Mouse (Mus musculus) brain, embryonic 18.5 days (tissue): Measurements from ENCODE around the gene Svep1.

Experiments used
- DNase-seq: peaks from one replicate; pipeline ENCODE4 v3.0.0-alpha.2; 2012; ENCODE audit warnings: low read depth, low spot score

Gene Svep1

DNA sequence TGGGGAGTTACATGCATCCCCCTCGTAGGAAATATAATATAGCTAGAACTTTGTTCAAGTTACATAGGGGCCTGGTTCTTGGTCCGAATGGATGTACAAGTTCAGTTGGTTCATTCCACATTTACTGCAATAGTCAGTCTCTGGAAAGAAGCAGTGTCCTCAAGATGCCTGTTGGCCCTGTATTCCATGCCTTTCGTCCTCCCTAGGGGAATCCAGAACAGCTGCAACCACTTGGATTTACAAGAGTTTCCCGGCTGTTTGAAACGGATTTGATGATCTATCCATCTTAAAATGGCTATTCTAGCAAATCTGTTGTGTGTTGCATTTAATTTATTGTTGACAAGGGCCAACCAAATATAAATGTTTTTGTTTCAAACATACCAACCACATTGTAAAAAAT lies 36.2 kb downstream of the Svep1 start:
- no peak for DNase-seq

DNA sequence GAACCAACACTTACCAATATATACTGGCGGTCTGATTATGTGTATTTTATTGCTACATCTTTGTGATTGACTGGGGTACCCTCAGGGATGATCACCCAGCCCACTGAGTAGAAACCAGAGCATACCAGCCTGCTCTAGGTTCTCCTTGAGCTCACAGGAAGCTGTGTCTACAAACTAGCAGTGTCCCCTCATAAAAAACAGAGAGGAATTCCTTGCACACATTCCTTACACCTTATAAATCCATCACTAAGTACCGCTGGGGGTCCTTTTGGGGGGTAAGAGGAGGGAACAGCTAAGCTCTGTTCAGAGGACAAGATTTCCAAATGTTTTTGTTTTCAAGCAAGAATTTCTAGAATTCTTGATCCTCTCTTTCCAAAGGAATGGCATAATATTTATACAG lies 36.7 kb downstream of the Svep1 start:
- DNase-seq, result no peak

GRCm38 (mm10) chr4:58168366-58168765 lies 38.3 kb downstream of the Svep1 start:
- DNase-seq, result no peak

DNA sequence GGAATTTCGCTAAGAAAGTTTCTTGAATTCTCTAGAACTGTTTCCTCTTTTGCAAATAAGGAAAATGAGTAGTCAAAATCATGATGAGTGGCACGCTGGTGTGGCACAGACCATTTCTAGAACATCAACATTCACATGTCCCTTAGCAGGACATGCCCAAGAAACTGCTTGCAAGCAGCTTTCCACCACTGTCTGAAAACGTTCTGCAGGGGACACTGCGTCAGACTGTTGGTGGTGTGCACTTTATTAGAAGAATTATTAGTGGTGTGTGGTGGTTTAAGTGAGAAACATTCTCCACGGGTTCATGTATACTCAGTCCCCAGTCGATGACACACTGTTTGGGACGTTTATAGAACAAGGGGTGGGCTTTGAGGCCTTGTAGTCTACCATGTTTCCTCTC lies 40.9 kb downstream of the Svep1 start:
- DNase-seq, result no peak

GRCm38 (mm10) chr4:58161901-58162300 lies 44.8 kb downstream of the Svep1 start:
- no peak for DNase-seq

DNA sequence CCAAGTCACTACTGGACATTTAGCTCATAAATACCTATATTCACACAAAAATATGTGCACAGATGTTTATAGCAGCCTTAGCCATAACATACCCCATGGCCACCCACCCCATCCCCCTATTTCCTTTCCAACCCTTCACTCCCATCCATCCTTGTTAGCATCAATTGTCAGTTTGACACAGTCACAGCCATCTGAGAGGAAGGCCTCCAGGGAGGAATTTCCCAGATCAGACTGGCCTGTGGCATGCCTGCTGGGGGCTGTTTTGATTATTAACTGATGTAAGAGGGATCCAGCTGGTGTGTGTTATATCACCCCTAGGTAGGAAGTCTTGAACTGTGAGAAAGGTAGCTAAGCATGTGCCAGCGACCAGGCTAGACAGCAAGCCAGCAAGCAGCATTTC lies 47.1 kb downstream of the Svep1 start:
- DNase-seq, result no peak

GRCm38 (mm10) chr4:58150301-58150700 lies 56.4 kb downstream of the Svep1 start:
- DNase-seq, result no peak

DNA sequence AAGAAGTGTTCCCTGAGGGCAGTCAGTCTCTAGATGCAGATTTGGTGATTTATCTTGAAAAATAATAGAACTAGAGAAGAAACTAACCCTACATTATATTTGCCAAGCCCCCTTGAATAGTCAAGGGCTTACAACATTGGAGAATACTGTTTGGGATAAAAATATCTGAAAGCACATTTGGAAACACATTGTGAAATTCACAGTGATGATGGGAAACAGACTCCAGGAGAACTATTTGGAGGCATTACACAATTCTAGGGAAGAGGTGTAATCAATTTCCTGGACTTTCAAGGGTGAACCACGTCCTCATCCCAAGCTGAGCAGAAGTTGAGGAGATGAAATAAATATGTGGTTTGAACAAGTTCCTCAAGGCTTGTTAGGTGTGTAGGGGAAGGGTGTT lies 57.5 kb downstream of the Svep1 start:
- DNase-seq, result no peak

- DNase-seq, result no peak
These were observed 58.1 kb downstream of the Svep1 start for GRCm38 (mm10) chr4:58148547-58148946.

DNA sequence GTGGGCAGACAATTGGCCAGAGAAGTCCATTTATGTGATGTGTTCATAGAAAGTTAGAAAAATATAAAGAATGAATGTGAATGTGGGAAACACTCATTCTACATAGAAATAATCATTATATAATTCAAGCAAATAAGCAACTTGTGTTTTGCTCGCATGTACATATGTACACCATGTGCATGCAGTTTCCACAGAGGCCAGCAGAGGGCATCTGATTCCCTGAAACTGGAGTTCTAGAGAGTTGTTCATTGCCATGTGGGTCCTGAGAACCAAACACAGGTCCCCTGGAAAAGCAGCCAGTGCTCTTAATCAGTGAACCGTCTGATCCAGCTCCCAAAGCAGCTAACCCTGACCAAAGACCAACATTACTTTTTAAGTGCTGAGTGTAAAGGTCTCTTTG lies 60.0 kb downstream of the Svep1 start:
- DNase-seq, result no peak

GRCm38 (mm10) chr4:58139764-58140556 lies 66.7 kb downstream of the Svep1 start:
- DNase-seq, result no peak

DNA sequence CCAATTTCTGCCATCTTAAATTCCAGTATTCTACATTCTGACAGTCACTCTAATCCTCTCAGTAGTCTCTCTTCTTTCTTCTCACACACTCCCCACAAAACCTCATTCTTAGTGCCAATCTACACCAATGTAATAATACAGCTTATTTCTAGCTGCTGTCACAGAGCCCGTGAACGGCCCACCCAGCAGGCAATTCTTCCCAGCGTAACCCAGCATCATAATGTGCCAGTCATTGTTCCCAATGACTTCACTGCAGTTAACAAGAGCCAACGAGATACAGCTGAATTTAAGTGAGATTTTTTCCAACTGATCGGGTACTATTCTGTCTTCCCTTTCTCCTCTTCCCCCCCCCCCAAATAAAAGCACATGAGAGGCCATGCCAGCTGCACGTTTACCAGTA lies 67.4 kb downstream of the Svep1 start:
- DNase-seq, result no peak

- DNase-seq, result no peak
These were observed 72.9 kb downstream of the Svep1 start for GRCm38 (mm10) chr4:58133610-58134309.

DNA sequence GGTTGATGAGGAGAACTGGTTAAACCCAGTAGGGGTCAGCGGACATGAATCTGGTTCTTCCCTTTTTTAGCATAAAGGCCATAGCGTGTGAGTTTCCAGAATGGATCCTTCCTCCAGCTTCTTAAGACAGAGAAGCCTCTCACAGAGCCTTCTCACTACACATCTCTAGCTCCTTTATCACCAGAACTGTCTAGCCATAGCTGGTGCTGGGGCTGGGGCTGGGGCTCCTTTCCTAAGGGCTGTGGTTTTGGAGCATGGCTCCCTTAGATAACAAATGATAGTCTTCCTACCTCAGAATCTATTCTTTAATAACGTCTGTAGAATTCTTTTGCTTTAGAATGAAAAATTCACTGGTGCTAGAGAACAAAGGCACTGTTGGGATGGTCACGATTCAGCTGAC lies 76.8 kb downstream of the Svep1 start:
- DNase-seq, result no peak

GRCm38 (mm10) chr4:58127024-58127423 lies 79.6 kb downstream of the Svep1 start:
- DNase-seq, result no peak

DNA sequence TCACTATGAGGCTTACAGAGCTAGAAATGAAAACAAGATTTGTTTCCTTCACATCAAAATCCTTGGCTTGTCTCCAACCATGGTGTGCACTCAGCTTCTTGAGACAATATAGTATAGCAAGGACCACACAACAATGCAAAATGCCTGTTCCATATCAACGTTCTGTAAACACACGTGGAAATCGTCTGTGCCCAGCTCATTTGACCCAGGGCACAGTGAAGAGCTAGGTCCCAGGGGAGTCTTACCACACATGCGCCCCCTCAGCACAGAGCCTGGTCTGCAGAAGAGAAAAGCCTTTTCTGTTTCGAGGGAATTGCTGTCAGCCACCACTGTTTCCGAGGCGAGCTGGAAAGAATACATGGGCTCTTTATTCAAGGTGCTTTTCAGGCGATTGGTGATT lies 91.2 kb downstream of the Svep1 start:
- no peak for DNase-seq

GRCm38 (mm10) chr4:58111008-58111407 lies 95.7 kb downstream of the Svep1 start:
- no peak for DNase-seq

- no peak for DNase-seq
These were observed 96.9 kb downstream of the Svep1 start for GRCm38 (mm10) chr4:58109793-58110192.

- DNase-seq, result no peak
These were observed 98.3 kb downstream of the Svep1 start for GRCm38 (mm10) chr4:58108364-58108763.

GRCm38 (mm10) chr4:58097732-58098131 lies 108.9 kb downstream of the Svep1 start:
- DNase-seq, result no peak

DNA sequence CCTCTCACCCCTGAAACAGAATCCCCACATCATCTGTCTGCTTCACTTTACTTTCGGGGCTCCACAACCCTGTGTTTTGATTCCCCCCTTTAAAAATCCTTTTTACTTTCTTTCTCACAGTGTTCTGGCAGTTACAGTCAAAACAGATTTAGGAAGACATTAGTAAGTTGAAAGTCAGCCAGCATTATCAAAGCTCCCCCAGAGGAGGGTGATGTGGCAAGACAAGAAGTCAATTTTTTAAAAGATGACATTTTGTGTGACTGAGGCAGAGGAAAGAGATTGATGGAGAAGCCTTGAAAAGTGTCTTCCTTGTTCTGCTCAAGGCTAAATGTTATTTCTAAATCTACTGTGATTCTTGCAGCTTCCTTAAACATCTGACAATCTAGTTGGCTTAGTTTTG lies 119.9 kb downstream of the Svep1 start:
- no peak for DNase-seq

DNA sequence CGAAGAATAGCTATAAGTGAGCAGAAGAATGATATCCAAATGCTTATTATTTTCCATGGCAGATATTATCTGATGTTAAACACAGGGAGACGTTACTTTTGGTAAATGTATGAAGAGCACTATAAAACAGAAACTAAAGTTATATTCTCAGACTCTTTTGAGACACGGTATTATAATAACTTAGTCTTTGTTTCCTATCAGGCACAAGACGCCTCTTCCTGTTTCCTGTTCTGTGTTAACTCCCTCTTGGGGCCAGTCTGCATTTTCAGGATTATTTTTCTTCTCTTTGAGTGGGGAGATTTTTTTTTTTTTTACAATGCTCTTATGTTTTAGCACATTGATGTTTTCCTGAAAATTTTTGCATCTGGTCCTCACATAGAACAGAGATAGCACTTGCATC lies 120.5 kb downstream of the Svep1 start:
- DNase-seq, result no peak

GRCm38 (mm10) chr4:58085340-58085739 lies 121.3 kb downstream of the Svep1 start:
- DNase-seq, result no peak
